Mouse (Mus musculus) liver, embryonic 16.5 days (tissue): Measurements from ENCODE around the gene Zbtb25. TPM values are rescaled to one million over a fixed set of nuclear protein-coding genes. Genes with fewer than 3 reads are reported as not detected.

Experiments
- ATAC-seq: fragments of 200-750 bp; cut with Nextera tagmentation; 2 replicates; pipeline ENCODE4 v1.8.0; 2017; ENCODE audit warnings: low read depth, mild to moderate bottlenecking, moderate number of reproducible peaks, moderate library complexity
- H3K27ac ChIP-seq: fragments of 300-500 bp; sonication (generic); 2 replicates; pipeline ENCODE4 v1.5.1; 2014; ENCODE audit warnings: mild to moderate bottlenecking, low read length
- H3K27me3 ChIP-seq: fragments of 300-500 bp; sonication (generic); 2 replicates; pipeline ENCODE4 v1.6.1; 2014; ENCODE audit warnings: low read depth, low read length, mixed read lengths; ENCODE audit not compliant: control insufficient read depth, insufficient read depth
- H3K36me3 ChIP-seq: fragments of 300-500 bp; sonication (generic); 2 replicates; pipeline ENCODE4 v1.6.1; 2014; ENCODE audit warnings: mild to moderate bottlenecking; ENCODE audit not compliant: control insufficient read depth, insufficient read depth
- H3K4me1 ChIP-seq: fragments of 300-500 bp; sonication (generic); 2 replicates; pipeline ENCODE4 v1.6.1; 2014; ENCODE audit warnings: low read depth, low read length, mixed read lengths; ENCODE audit not compliant: control insufficient read depth
- H3K4me2 ChIP-seq: fragments of 300-500 bp; sonication (generic); 2 replicates; pipeline ENCODE4 v1.6.1; 2014; ENCODE audit warnings: low read depth, low read length, mixed read lengths
- H3K4me3 ChIP-seq: fragments of 300-500 bp; sonication (generic); 2 replicates; pipeline ENCODE4 v1.5.1; 2014; ENCODE audit warnings: low read depth, mild to moderate bottlenecking, low read length
- H3K9ac ChIP-seq: fragments of 300-500 bp; sonication (generic); 2 replicates; pipeline ENCODE4 v1.6.1; 2014; ENCODE audit warnings: low read depth, low read length
- H3K9me3 ChIP-seq: fragments of 300-500 bp; sonication (generic); replicated peaks from 2 replicates; pipeline ENCODE4 v1.6.1; 2016; ENCODE audit warnings: low read length; ENCODE audit not compliant: control insufficient read depth
- WGBS: fragments of 180-500 bp; shearing (Covaris S2); extraction: QIAGEN DNeasy Blood & Tissue Kit; methylation state at CpG from one replicate; pipeline ENCODE4 v1.1.7; 2014; ENCODE audit not compliant: insufficient replicate concordance; 5-methylcytosine and 5-hydroxymethylcytosine counted together
- polyA plus RNA-seq: library from polyadenylated mRNA; unstranded; fragments of >200 nt; fragmentation: Nextera tagmentation; extraction: Ambion mirVana; gene quantifications from 2 replicates; pipeline ENCODE4 v1.2.1, GENCODE M21; 2015

The Zbtb25 gene
- polyA plus RNA-seq, 1 experiment from 2014 or later = 4.1 TPM

GRCm38 (mm10) chr12:76372881-76373818 lies 3.7 kb upstream of the Zbtb25 start:
- H3K36me3 ChIP-seq = no peaks in the 10 kb centered on the region
- peak overlapping the region; percentile 89 for H3K4me2 ChIP-seq
- H3K27ac ChIP-seq = peak overlapping the region; percentile 96
- no peak for ATAC-seq
- H3K9me3 ChIP-seq = no peaks in the 10 kb centered on the region
- peak overlapping the region; percentile 96 for H3K9ac ChIP-seq
- WGBS = 61% methylated on average over 5 of the region's 7 CpGs
- H3K4me1 ChIP-seq = peaks cover 63% of the 10 kb centered on the region
- H3K4me3 ChIP-seq = peak overlapping the region; percentile 90
- no peaks in the 10 kb centered on the region for H3K27me3 ChIP-seq

- Histone ChIP-seq H3K4me1 (peaks cover 64% of the 10 kb centered on the region), H3K9me3 (no peaks in the 10 kb centered on the region), H3K9ac (peak overlapping the region; percentile 96), H3K36me3 (no peaks in the 10 kb centered on the region), H3K27ac (peak overlapping the region; percentile 96), H3K27me3 (no peaks in the 10 kb centered on the region), H3K4me2 (peak overlapping the region; percentile 89), H3K4me3 (peak overlapping the region; percentile 90)
- ATAC-seq = no peak
- 13% methylated on average over 7 of the region's 7 CpGs for WGBS
Measured at GRCm38 (mm10) chr12:76372046-76372445, 2.6 kb upstream of the Zbtb25 start.

GRCm38 (mm10) chr12:76370831-76371571 lies 1.6 kb upstream of the Zbtb25 start:
- Histone ChIP-seq H3K9ac (peak overlapping the region; percentile 96), H3K27me3 (no peaks in the 10 kb centered on the region), H3K4me1 (peaks cover 61% of the 10 kb centered on the region), H3K4me2 (peak overlapping the region; percentile 89), H3K9me3 (no peaks in the 10 kb centered on the region), H3K36me3 (no peaks in the 10 kb centered on the region), H3K4me3 (peak overlapping the region; percentile 90), H3K27ac (peak overlapping the region; percentile 96)
- WGBS = under 1% methylated on average over 63 of the region's 63 CpGs
- peak; percentile 60 for ATAC-seq

DNA sequence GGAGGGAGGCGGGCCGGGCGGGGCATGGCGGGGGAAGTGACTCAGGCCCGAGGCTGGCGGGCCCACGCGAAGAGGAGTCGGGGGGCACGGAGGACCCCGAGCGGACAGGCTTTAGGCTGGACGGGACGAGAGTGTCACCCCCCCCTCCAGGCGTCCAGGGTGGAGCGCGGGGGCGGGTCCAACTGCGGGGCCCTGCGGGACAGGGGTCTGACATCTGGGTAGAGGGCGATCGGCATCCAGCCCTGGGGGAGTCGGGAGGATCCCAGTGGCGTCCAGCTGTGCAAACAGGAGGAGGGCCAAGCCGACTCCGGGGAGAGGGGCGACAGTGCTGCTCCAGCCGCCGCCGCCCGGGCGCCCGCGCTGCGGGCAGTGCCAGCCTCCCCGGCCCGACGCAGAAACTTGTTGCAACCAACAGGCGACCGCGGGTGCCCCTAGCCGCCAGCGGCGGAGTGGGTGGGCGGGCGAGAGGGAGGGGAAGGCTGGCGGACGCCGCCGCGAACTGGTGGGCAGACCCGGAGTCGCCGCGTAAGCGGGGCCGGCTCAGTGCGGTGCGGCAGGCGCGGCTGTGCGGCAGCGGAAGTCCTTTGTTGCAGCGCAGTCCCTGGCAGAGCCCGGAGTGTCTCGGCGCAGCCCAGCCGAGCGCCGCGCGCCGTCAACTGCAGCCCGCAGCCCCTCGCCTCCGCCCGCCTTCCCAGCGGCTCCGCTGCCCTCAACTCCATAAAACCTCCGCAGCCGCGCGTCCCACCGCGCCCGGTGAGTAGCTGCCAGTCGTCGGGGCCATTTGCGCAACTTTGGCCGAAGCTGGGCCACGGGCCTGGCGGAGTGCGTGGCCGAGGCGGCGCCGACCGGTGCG lies 802 bp upstream of the Zbtb25 start, which contains the start of gene Zbtb1:
TSS of gene Zbtb1 (plus strand) at position 289 of the 853 bp plus-strand sequence.
- peak within 1 kb of the TSS; percentile 96 for H3K27ac ChIP-seq
- peak; percentile 48 for ATAC-seq
- peak within 1 kb of the TSS; percentile 89 for H3K4me2 ChIP-seq
- H3K27me3 ChIP-seq = no peaks in the 10 kb centered on the region
- WGBS = under 1% methylated on average over 93 of the region's 99 CpGs
- H3K9me3 ChIP-seq = no peaks in the 10 kb centered on the region
- peak within 1 kb of the TSS; percentile 96 for H3K9ac ChIP-seq
- H3K36me3 ChIP-seq = no peaks in the 10 kb centered on the region
- peaks cover 59% of the 10 kb centered on the region for H3K4me1 ChIP-seq
- H3K4me3 ChIP-seq = peak within 1 kb of the TSS; percentile 90

DNA sequence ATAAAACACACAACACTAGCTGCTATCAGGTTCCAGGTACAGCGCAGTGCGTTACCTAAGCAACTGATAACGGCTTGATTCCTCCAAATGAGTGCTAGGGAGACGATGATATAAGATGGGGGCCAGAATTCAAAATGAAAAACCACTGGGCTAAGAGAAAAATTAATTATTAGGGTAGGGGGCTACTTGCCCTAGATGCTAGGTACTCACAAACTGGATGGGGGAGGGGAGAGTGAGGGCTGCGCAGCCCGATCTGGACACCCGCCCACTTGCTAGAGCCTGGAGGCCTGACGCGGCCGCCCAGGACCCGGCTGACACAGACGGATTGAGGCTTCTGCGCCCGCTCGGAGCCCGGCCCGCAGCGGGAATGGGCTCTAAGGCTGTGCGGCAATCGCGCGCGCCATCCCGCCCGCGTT lies 604 bp downstream of the Zbtb25 start:
- Histone ChIP-seq H3K9ac (peak overlapping the region; percentile 96), H3K4me2 (peak overlapping the region; percentile 89), H3K27ac (peak overlapping the region; percentile 96), H3K27me3 (no peaks in the 10 kb centered on the region), H3K4me3 (peak overlapping the region; percentile 90), H3K9me3 (no peaks in the 10 kb centered on the region), H3K36me3 (no peaks in the 10 kb centered on the region), H3K4me1 (peaks cover 46% of the 10 kb centered on the region)
- ATAC-seq = peak; percentile 25
- 1% methylated on average over 26 of the region's 26 CpGs for WGBS

GRCm38 (mm10) chr12:76368201-76368789 lies 1.1 kb downstream of the Zbtb25 start:
- H3K9me3 ChIP-seq = no peaks in the 10 kb centered on the region
- H3K4me1 ChIP-seq = peaks cover 46% of the 10 kb centered on the region
- H3K27ac ChIP-seq = peak overlapping the region; percentile 96
- H3K36me3 ChIP-seq = no peaks in the 10 kb centered on the region
- H3K4me3 ChIP-seq = peak overlapping the region; percentile 90
- no peaks in the 10 kb centered on the region for H3K27me3 ChIP-seq
- peak overlapping the region; percentile 89 for H3K4me2 ChIP-seq
- peak overlapping the region; percentile 96 for H3K9ac ChIP-seq
- no peak for ATAC-seq
- 5% methylated on average over 9 of the region's 9 CpGs for WGBS

GRCm38 (mm10) chr12:76367096-76367995 lies 2.1 kb downstream of the Zbtb25 start:
- H3K4me1 ChIP-seq = peaks cover 45% of the 10 kb centered on the region
- H3K36me3 ChIP-seq = no peaks in the 10 kb centered on the region
- no peak for ATAC-seq
- H3K27me3 ChIP-seq = no peaks in the 10 kb centered on the region
- peak overlapping the region; percentile 96 for H3K27ac ChIP-seq
- H3K9me3 ChIP-seq = no peaks in the 10 kb centered on the region
- peak overlapping the region; percentile 96 for H3K9ac ChIP-seq
- peak overlapping the region; percentile 89 for H3K4me2 ChIP-seq
- peak overlapping the region; percentile 90 for H3K4me3 ChIP-seq
- 13% methylated on average over 14 of the region's 14 CpGs for WGBS
